Mouse (Mus musculus) cerebellum, postnatal 25 days (tissue): Measurements from ENCODE around the gene Sult2a7.

ENCODE experiments used
- DNase-seq, 2 experiments: peaks; one replicate each; pipeline ENCODE4 v3.0.0; 2021; ENCODE audit warnings: mixed read lengths in 2 of 2

Sult2a7 gene

GRCm38 (mm10) chr7:14494130-14494529, at the start of gene Sult2a7:
Sult2a7 (minus strand) TSS chr7:14494230.
- no peak for DNase-seq

GRCm38 (mm10) chr7:14525280-14525679, 31.2 kb upstream of the Sult2a7 start:
- DNase-seq: no peak

DNA sequence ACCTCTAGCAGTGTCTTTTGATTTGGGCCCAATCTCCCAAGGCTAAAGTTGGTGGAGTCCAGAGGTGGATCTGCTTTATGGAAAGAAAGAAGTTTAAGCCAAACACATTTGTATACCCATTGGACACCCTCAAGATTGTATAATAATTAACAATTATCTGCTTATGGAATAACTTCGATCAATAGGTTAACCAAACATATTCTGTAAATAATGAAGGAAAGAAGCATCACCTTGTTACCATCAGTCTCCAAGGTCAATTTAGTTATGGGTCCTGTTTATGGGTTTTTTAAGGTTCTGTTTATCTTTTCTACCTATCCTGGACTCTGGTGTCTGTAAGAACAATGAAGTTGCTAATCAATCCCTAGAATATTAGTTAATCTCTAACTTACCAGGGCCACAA, 28.6 kb upstream of the Sult2a7 start:
- DNase-seq: no peak

DNA sequence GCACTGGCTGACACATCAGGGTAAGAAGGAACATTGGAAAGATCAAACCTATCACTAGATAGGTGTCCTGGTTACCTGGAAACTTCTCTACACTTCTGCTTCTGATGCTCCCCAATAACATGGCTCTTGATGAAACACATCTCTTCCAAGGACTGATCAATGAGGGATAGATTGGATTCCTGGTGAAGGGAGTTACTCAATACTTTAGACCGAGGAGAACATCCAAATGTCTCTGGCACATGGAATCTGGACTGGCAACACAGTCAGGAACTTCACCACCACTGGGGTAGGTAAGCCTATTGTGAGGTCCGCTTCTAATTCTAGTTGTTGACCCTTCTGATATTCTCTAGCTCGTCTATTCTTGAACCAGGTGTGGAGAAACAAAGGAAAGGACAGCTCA, 24.3 kb upstream of the Sult2a7 start:
- DNase-seq: no peak

DNA sequence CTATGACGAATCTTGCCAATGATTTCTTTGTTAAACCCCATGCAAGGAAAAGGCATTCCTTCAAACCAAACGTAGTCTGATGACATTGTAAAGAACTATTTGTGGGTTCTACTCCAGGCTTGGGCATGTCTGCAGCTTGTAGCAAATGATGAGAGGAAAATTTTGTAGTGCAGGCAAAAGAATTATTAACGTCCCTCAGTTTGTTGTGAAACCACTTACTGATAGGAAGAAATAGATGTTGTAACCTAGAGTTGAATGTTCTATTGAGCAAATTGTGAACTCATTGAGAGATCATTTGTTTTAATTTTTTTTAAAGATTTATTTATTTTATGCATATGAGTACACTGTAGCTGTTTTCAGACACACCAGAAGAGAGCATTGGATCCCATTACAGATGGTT, 1.1 kb downstream of the Sult2a7 start:
- DNase-seq: no peak

- no peak for DNase-seq
Observed at GRCm38 (mm10) chr7:14446534-14446933, 47.5 kb downstream of the Sult2a7 start, which contains the start of gene Sult2a8. Sult2a8 (minus strand) TSS chr7:14446769.

DNA sequence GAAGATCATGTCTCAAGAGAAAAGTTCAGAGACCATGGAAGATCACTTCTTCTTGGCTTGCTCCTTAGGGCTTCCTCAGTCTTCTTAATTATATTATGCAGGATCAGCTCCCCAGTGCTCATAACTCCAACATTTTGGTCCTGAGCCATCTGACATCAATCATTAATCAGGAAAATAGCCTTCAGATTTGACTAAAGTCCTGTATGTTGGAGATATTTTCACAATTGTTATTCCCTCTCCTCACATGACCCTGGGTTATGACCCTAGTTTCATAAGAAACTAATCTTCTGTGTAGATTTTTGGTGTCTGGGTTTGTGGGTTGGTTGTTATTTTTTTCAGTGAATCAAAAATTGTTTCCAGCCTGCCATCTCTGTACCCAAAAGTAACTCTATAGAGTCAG, 54.4 kb downstream of the Sult2a7 start:
- no peak for DNase-seq

DNA sequence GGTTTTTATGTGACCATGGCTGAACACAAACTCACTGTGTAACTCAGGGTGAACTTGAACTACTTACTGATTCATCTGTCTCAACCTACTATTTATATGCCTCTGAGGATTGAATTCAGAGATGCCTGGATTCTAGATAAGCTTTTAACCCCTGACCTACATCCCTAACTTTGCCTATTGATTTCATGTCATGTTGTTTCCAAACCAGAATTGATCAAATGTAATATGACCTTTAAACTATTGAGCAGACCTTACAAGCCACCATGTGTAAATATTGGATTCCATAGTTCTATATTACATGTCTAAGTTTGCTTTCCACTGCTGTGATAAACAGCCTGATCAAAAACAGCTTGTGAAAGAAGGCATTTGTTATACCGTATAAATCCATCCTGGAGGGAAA, 55.5 kb downstream of the Sult2a7 start:
- no peak for DNase-seq

- no peak for DNase-seq
Observed at GRCm38 (mm10) chr7:14438029-14438428, 56.0 kb downstream of the Sult2a7 start.
